Mouse (Mus musculus): ENCODE data around the gene Slc22a8.

Slc22a8 gene

GRCm38 (mm10) chr19:8601922-8602321, 10.9 kb downstream of the Slc22a8 start:
- DNase-seq, result no peak

GRCm38 (mm10) chr19:8602914-8603313, 11.9 kb downstream of the Slc22a8 start:
- no peak for DNase-seq

DNA sequence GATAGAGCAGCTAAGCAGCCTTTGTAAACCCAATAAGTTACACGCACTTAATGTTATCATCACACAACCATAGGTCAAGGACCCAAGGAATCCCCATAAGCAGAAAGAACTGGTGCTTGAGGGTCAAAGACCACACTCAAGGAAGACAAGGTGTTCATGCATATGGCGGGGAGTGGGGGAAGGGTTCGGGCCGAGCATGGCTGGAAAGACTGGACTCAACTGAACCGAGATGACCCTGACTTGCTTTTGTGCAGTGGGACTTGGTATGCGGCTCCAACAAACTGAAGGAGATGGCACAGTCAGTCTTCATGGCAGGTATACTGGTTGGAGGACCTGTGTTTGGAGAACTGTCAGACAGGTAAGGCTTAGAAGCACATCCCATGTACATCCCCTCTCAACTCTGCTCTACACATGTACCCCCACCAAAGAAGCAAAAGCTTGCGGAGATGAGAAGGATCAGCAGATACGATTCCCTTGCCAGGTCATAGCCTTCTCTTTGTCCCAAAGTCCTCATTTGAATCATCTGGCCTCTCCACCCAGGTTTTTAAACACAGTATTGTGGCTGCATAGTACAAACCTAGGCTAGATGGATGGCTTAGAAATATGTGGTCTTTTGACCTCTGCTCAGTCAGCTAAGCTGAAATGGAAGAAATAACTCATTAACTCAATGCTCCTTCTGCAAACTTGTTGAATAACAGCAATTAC, 13.6 kb downstream of the Slc22a8 start:
- no peak for DNase-seq

GRCm38 (mm10) chr19:8605241-8605558, 14.1 kb downstream of the Slc22a8 start:
- DNase-seq, result no peak

GRCm38 (mm10) chr19:8611358-8612123, 20.5 kb downstream of the Slc22a8 start:
- no peak for DNase-seq

DNA sequence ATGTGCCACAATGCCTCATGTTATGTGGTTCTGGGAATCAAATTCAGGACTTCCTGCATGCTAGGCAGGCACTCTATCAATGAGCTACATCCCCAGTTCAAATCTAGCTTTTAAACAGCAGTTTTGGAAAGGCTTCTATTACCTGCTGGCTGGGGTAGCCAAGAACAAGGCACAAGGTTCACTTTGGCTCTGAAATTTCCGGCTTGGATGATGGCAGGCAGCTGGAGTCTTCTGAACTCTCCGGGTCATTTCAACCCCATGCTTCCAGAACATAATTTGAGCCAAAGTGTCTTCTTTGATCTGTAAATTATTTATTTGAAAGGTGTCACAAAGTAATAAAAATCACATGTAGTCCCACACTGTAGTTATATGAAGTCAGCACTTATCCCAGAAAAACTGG, 22.1 kb downstream of the Slc22a8 start:
- DNase-seq, result no peak

DNA sequence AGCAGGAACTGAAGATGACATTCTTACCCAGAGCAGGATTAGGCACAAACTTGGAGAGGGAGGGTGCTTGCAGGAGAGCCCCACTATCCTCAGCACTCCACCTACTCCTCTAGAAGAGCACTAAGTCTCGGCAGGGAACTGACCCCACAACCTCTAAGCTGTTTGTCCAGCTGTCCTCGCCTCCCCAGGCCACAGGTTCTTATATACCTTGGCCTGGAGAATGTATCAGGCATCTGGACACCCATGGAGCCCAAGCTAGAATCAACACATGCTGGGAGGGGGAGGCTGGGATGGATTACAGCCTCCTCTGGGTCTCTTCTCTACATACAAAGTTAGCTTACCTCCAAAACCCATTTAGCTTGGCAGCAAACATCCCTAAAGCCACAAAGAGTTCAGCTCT, 23.3 kb downstream of the Slc22a8 start:
- DNase-seq, result no peak

- DNase-seq, result no peak
Measured at GRCm38 (mm10) chr19:8616314-8616713, 25.3 kb downstream of the Slc22a8 start.

DNA sequence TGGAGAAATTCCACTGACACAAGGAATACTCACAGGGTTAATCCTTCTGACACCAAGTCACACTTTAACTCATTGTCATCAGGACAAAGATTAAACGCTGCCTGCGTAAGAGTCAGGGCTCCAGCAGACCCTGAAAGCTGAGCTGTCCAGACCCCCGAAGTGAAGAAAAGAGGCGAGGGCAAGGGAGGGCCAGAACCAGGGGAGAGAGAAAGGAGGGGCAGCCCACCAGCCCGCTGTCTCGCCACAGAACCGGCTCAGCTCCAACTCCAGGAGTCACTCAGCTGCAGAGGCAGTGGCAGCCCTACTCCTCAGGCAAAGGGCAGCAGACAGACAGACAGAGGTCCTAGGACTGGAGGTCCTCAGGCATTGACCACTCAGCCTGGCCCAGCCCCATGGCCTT, 26.9 kb downstream of the Slc22a8 start, which contains the start of gene Slc22a6:
Slc22a6 (plus strand) TSS at position 136 of the 400 bp plus-strand sequence.
- DNase-seq, result no peak

GRCm38 (mm10) chr19:8621098-8621497, 30.0 kb downstream of the Slc22a8 start:
- DNase-seq, result no peak

DNA sequence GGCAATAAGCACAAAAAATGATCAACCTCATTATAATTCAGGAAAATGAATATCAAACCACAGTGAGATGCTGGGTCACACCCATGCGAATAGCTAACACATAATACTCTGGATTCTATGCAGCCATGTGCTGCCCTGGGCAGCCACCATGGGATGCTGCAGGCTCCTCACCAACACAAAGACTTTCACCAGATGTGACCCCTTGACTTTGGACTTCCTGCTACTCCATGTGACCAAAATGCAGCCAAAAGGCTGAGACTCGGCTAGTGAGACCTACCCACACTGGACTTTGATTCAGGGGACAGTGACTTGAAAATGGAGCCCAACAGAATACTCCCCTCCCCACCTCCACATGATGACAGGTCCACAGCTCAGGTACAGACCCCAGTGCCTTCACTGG, 39.2 kb downstream of the Slc22a8 start:
- no peak for DNase-seq

GRCm38 (mm10) chr19:8630826-8631225, 39.8 kb downstream of the Slc22a8 start:
- no peak for DNase-seq

GRCm38 (mm10) chr19:8632029-8632428, 41.0 kb downstream of the Slc22a8 start:
- DNase-seq, result no peak

DNA sequence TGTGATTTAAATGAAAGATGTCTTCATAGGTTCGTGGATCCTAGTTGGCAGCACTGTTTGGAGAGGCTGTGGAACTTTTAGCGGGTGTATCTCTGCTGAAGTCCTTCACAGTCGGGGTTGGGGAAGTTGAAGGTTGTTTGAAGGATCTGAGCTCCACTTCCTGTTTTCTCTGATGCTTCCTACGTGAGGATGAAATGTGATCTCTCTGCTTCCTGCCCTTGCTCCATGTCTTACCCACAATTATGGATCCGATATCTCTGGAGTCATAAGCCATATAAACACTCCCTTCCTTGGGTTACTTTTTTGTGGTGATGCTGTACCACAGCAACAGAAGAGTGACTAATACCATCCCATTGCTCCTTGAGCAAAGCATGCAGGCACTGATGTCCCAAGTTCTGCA, 51.0 kb downstream of the Slc22a8 start:
- DNase-seq, result no peak

- no peak for DNase-seq
Measured at GRCm38 (mm10) chr19:8646393-8646792, 55.3 kb downstream of the Slc22a8 start.

- no peak for DNase-seq
Measured at GRCm38 (mm10) chr19:8655833-8656232, 64.8 kb downstream of the Slc22a8 start.

GRCm38 (mm10) chr19:8656341-8656740, 65.3 kb downstream of the Slc22a8 start:
- DNase-seq, result no peak

Measured in right cerebral cortex, adult 18-20 months (tissue).